Mouse (Mus musculus) hindbrain, embryonic 16.5 days (tissue): ENCODE measurements around the gene Prl7a1. TPM values are rescaled to one million over a fixed set of nuclear protein-coding genes. Genes with fewer than 3 reads are reported as not detected.

ENCODE experiments used
- ATAC-seq: fragments of 200-750 bp; cut with Nextera tagmentation; 2 replicates; pipeline ENCODE4 v1.8.0; 2017; ENCODE audit warnings: moderate TSS enrichment, moderate library complexity
- H3K27ac ChIP-seq: fragments of 300-500 bp; sonication (generic); 2 replicates; pipeline ENCODE4 v1.5.1; 2014; ENCODE audit warnings: low read depth, mild to moderate bottlenecking, control low read depth, low read length, moderate library complexity
- H3K27me3 ChIP-seq: fragments of 300-500 bp; sonication (generic); replicated peaks from 2 replicates; pipeline ENCODE4 v1.6.1; 2014; ENCODE audit warnings: low read length; ENCODE audit not compliant: control insufficient read depth, insufficient read depth
- H3K36me3 ChIP-seq: fragments of 300-500 bp; sonication (generic); 2 replicates; pipeline ENCODE4 v1.6.1; 2014; ENCODE audit warnings: mild to moderate bottlenecking, low read length, moderate library complexity, mixed read lengths; ENCODE audit not compliant: control insufficient read depth, insufficient read depth
- H3K4me1 ChIP-seq: fragments of 300-500 bp; sonication (generic); 2 replicates; pipeline ENCODE4 v1.6.1; 2014; ENCODE audit warnings: low read depth, low read length; ENCODE audit not compliant: control insufficient read depth, insufficient read depth
- H3K4me2 ChIP-seq: fragments of 300-500 bp; sonication (generic); 2 replicates; pipeline ENCODE4 v1.6.1; 2014; ENCODE audit warnings: mild to moderate bottlenecking, low read length, control low read depth, moderate library complexity
- H3K4me3 ChIP-seq: fragments of 300-500 bp; sonication (generic); 2 replicates; pipeline ENCODE4 v1.5.1; 2014; ENCODE audit warnings: mild to moderate bottlenecking, low read length, control low read depth, moderate library complexity
- H3K9ac ChIP-seq: fragments of 300-500 bp; sonication (generic); 2 replicates; pipeline ENCODE4 v1.6.1; 2014; ENCODE audit warnings: low read depth, mild to moderate bottlenecking, control low read depth, low read length, moderate library complexity
- H3K9me3 ChIP-seq: fragments of 300-500 bp; sonication (generic); 2 replicates; pipeline ENCODE4 v1.6.1; 2014; ENCODE audit warnings: mild to moderate bottlenecking, low read length, moderate library complexity; ENCODE audit not compliant: control insufficient read depth
- WGBS: fragments of 180-500 bp; shearing (Covaris S2); extraction: QIAGEN DNeasy Blood & Tissue Kit; methylation state at CpG from one replicate; pipeline ENCODE4 v1.1.7; 2014; 5-methylcytosine and 5-hydroxymethylcytosine counted together
- polyA plus RNA-seq: library from polyadenylated mRNA; unstranded; fragments of >200 nt; fragmentation: Nextera tagmentation; extraction: Ambion mirVana; gene quantifications from 2 replicates; pipeline ENCODE4 v1.2.1, GENCODE M21; 2015

Prl7a1 gene
- not detected in 2 replicates for polyA plus RNA-seq

GRCm38 (mm10) chr13:27642393-27642792 is at the start of gene Prl7a1:
TSS of gene Prl7a1 (minus strand) at chr13:27642493.
- Histone ChIP-seq H3K9me3 (no peaks in the 10 kb centered on the region), H3K27ac (no peak within 1 kb of the TSS), H3K4me3 (no peak within 1 kb of the TSS), H3K27me3 (no peaks in the 10 kb centered on the region), H3K4me1 (no peaks in the 10 kb centered on the region), H3K4me2 (no peak within 1 kb of the TSS), H3K36me3 (no peaks in the 10 kb centered on the region), H3K9ac (no peak within 1 kb of the TSS)
- no peak for ATAC-seq
- WGBS = 95% methylated on average over 3 of the region's 3 CpGs

DNA sequence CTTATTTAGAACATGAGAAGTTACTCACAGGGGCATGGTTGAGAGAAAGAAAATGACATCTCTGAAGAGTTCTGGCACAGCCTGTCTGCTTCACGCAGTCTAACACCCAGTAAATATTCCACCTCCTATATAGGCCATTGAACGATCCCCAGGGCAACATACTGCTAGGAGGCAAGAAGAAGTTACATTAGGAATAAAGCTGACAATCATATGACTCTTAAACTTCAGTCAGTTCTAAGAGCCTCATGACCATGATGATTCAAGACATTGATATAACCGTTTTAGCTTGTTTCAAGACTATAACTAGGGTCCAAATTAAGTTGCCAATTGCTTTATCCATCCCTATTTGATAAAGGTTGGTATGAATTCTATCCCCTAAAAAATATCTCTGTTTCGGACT is 25.6 kb upstream of the Prl7a1 start, which contains the start of gene Prl7a2:
Gene Prl7a2, minus strand, starts transcription at position 101 of the 400 bp plus-strand sequence.
- no peaks in the 10 kb centered on the region for H3K27me3 ChIP-seq
- no peak within 1 kb of the TSS for H3K4me2 ChIP-seq
- H3K9ac ChIP-seq = no peak within 1 kb of the TSS
- H3K36me3 ChIP-seq = no peaks in the 10 kb centered on the region
- WGBS = 88% methylated on average over 4 of the region's 4 CpGs
- ATAC-seq = no peak
- H3K27ac ChIP-seq = no peak within 1 kb of the TSS
- no peaks in the 10 kb centered on the region for H3K4me1 ChIP-seq
- H3K9me3 ChIP-seq = no peaks in the 10 kb centered on the region
- no peak within 1 kb of the TSS for H3K4me3 ChIP-seq

DNA sequence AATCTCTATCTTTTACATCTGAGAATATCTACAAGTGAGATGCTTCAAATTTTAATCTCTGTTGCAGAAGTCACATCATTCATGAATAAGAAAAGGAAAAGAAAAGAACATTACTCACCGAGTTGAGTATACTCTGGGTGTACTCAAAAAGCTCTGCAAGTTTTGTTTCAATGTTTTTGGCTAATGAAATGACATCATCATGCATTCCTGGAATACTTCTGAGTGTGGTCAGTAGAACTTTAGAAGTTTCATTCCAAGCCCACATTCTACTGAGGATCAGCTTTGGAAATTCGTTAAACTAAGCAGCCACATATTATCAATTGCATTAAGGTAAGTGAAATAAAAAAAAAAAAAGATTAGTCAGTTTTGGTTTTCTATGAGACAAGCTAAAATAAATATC is 18.5 kb upstream of the Prl7a1 start:
- ATAC-seq = no peak
- H3K4me3 ChIP-seq = no peak overlapping the region
- no peak overlapping the region for H3K9ac ChIP-seq
- no peaks in the 10 kb centered on the region for H3K27me3 ChIP-seq
- H3K36me3 ChIP-seq = no peaks in the 10 kb centered on the region
- H3K4me2 ChIP-seq = no peak overlapping the region
- no peak overlapping the region for H3K27ac ChIP-seq
- 91% methylated on average over 2 of the region's 2 CpGs for WGBS
- no peaks in the 10 kb centered on the region for H3K9me3 ChIP-seq
- H3K4me1 ChIP-seq = no peaks in the 10 kb centered on the region

DNA sequence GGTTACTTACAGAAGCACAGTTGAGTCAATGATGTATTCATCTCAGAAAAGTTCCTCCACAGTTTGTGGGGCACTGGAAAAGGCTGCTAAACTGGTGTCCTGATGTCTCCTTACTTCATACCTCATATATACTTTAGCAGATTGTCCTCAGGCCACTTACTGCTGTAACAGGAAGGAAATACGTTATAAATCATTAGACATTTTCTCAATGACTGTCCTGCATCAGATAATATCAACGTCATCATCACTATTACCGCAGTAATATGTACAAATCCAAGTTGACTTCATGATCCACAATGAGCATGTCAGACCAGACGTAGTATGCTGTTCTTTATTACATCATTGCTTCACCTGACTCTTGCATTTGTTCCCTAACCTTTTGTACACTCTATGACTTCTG is 31.8 kb downstream of the Prl7a1 start, which contains the start of gene Prl7b1:
Gene Prl7b1, minus strand, starts transcription at position 101 of the 400 bp plus-strand sequence.
- Histone ChIP-seq H3K9ac (no peak within 1 kb of the TSS), H3K9me3 (no peaks in the 10 kb centered on the region), H3K27ac (no peak within 1 kb of the TSS), H3K4me3 (no peak within 1 kb of the TSS), H3K36me3 (no peaks in the 10 kb centered on the region), H3K27me3 (no peaks in the 10 kb centered on the region), H3K4me1 (no peaks in the 10 kb centered on the region), H3K4me2 (no peak within 1 kb of the TSS)
- ATAC-seq = no peak
- 85% methylated on average over 4 of the region's 4 CpGs for WGBS

Other genes with a start within 250 kb of the Prl7a1 start
- gene Prl8a6, start 203.8 kb downstream of the Prl7a1 start, polyA plus RNA-seq = not detected in 2 replicates
- not detected in 2 replicates for gene Prl8a8, start 129.3 kb downstream of the Prl7a1 start, polyA plus RNA-seq
- gene Prl8a9, start 77.9 kb downstream of the Prl7a1 start, polyA plus RNA-seq = not detected in 2 replicates
- not detected in 2 replicates for gene Prl8a1, start 60.3 kb downstream of the Prl7a1 start, polyA plus RNA-seq
- gene Prl7b1, start 31.9 kb downstream of the Prl7a1 start, polyA plus RNA-seq = not detected in 2 replicates
- not detected in 2 replicates for gene Prl7a2, start 25.5 kb upstream of the Prl7a1 start, polyA plus RNA-seq
- not detected in 2 replicates for gene Prl7d1, start 74.2 kb upstream of the Prl7a1 start, polyA plus RNA-seq
- gene Prl7c1, start 138.3 kb upstream of the Prl7a1 start, polyA plus RNA-seq = not detected in 2 replicates
- gene Prl2a1, start 159.2 kb upstream of the Prl7a1 start, polyA plus RNA-seq = not detected in 2 replicates
- not detected in 2 replicates for gene Prl2c1, start 206.8 kb upstream of the Prl7a1 start, polyA plus RNA-seq